Mouse (Mus musculus) left cerebral cortex, postnatal 4 days (tissue): ENCODE measurements at regions not wholly inside any gene's neighbourhood (a gene's known extent, or its start where the extent isn't known, plus 50 kb on each side); places are given as distances from the start of the nearest gene placed in this dataset.

Source experiments
- DNase-seq: peaks from one replicate; pipeline ENCODE4 v3.0.0-alpha.2; 2022
- intact Hi-C: fragments of 180-260 bp; cut with DNase I; formaldehyde crosslinking; loops from one replicate; pipeline ENCODE4 v1.15.1; 2025

GRCm38 (mm10) chr5:52092273-52092672 lies 98.0 kb downstream of the Dhx15 start:
- intact Hi-C loops = no loop called here
- DNase-seq = no peak

- no peak for DNase-seq
- intact Hi-C loops = no loop called here
These were observed 102.2 kb downstream of the Dhx15 start for GRCm38 (mm10) chr5:52088131-52088530.

- no peak for DNase-seq
- intact Hi-C loops = no loop called here
These were observed 103.4 kb downstream of the Dhx15 start for GRCm38 (mm10) chr5:52086766-52087429.

- intact Hi-C loops = no loop called here
- peak; percentile 67 for DNase-seq
These were observed 110.0 kb downstream of the Dhx15 start for GRCm38 (mm10) chr5:52080268-52080667.

DNA sequence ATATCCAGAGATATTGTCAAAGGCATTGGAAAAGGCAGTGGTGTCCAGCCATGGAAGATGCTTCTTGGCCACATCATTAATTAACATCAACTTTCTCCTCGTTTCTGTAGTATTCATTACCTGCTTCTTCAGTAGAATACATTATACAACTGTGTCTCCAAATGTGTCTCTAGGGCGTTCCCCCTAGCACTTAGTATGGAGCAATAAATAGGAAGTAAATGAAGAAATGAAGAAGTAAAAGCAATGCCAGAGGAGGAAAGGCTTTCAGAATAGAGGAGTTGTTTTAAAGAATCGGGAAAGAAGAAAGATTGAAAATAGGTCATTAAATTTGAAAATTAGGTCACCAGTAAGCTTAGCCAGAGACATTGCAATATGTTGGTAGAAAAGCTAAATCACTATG lies 112.6 kb downstream of the Dhx15 start:
- no peak for DNase-seq
- intact Hi-C loops = no loop called here

- no peak for DNase-seq
- intact Hi-C loops = no loop called here
These were observed 115.2 kb downstream of the Dhx15 start for GRCm38 (mm10) chr5:52075096-52075495.

- intact Hi-C loops = no loop called here
- DNase-seq = peak; percentile 90
These were observed 125.4 kb downstream of the Dhx15 start for GRCm38 (mm10) chr5:52064804-52065451.

GRCm38 (mm10) chr5:52062214-52062613 lies 128.1 kb downstream of the Dhx15 start:
- DNase-seq = peak; percentile 13
- intact Hi-C loops = no loop called here

DNA sequence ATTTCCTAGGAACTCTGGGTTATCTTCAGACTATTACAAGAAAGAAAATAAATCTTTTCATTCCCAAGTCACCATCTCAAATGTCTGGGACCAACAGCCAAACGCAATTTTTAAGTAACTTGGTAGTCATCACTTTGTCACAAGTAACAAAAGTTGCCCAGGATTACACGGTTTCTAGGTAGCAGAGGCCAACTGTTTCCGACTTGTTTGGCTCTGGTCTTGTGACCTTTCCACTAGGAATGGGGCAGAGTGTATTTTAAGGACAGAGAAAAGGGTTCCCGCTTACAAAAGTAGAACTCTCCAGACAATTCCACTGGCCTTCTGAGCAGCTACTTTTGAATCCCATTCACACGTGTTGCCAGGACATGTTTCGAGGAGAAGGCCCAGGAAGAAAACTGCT lies 129.1 kb downstream of the Dhx15 start:
- intact Hi-C loops = no loop called here
- DNase-seq = no peak

GRCm38 (mm10) chr5:52057261-52057660 lies 133.1 kb downstream of the Dhx15 start:
- intact Hi-C loops = no loop called here
- no peak for DNase-seq

- no peak for DNase-seq
- intact Hi-C loops = loop anchor here (5.0 kb wide), 1 partner anchor 605 kb away; no protein-coding TSS in a partner anchor
These were observed 138.2 kb downstream of the Dhx15 start for GRCm38 (mm10) chr5:52052072-52052465.

GRCm38 (mm10) chr5:52051383-52052071 lies 138.8 kb downstream of the Dhx15 start:
- peak; percentile 39 for DNase-seq
- intact Hi-C loops = loop anchor here (5.0 kb wide), 1 partner anchor 606 kb away; no protein-coding TSS in a partner anchor

GRCm38 (mm10) chr5:52048790-52049189 lies 141.5 kb downstream of the Dhx15 start:
- intact Hi-C loops = no loop called here

GRCm38 (mm10) chr5:52046704-52047103 lies 143.6 kb downstream of the Dhx15 start:
- no peak for DNase-seq
- intact Hi-C loops = no loop called here

More at GRCm38 (mm10) chr5:52048790-52049189, 141.5 kb downstream of the Dhx15 start:
- DNase-seq = no peak

DNA sequence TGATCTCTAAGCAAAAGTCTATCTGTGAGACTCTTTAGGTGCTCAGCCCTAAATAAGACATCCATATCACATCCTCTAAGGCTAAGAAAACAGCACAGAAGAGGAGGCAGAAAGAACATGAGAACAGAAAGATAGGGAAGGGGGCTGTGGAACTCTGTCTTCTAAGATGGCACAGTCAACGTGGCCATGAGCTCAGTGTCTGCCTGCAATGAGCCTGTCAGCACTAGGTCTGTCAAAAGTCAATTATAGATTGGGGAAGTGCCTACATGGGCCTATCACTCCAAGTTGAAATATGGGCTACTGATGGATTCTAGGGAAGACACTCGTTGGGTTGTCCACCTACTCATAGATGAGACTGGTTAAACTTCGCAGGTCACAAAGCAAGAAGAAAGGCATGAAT lies 146.2 kb downstream of the Dhx15 start:
- intact Hi-C loops = no loop called here
- no peak for DNase-seq

GRCm38 (mm10) chr5:52041447-52041846 lies 148.9 kb downstream of the Dhx15 start:
- intact Hi-C loops = no loop called here
- DNase-seq = no peak

- DNase-seq = peak; percentile 27
- intact Hi-C loops = no loop called here
These were observed 149.6 kb downstream of the Dhx15 start for GRCm38 (mm10) chr5:52040427-52041312.

DNA sequence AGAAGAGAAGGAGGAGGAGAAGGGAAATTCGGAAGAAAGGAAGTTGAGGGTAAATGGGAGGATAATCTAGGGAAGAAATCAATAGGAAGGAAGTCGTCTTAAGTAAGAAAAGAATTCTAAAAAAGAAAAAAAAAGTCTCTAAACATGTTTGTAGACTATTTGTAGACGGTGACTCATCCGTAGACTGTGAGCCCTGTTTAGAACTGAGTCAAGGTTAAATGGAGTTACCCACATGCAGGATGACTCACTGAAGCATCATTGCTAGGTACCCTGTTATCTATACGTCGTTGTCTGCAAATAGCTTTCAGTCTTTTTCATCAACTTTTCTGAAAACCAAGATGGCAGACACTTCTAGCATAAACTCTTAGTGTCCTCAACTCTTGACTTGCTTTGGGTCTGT lies 155.0 kb downstream of the Dhx15 start:
- intact Hi-C loops = no loop called here
- no peak for DNase-seq

GRCm38 (mm10) chr5:52027478-52027877 lies 162.8 kb downstream of the Dhx15 start:
- DNase-seq = no peak

GRCm38 (mm10) chr5:52026148-52026547 lies 164.2 kb downstream of the Dhx15 start:
- no peak for DNase-seq
- intact Hi-C loops = no loop called here

More at GRCm38 (mm10) chr5:52027478-52027877, 162.8 kb downstream of the Dhx15 start:
- intact Hi-C loops = no loop called here

DNA sequence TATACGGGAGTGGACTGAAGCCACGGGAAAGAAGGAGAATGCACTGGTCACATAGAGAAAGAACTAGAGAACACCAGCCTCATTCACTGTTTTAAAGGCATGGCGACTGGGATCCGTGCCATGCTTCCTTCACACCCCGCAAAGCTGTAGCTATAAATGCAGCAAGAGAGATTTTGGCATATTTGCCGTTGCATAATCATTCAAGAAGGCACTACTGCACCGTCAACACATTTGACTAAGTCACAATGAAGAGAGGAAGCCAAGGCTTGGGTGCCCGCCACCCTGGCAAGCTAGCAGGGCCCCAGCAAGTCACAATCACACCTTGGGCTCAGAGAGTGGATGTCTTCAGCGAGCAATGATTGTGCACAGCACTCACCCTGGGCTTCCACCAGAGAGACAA lies 167.1 kb downstream of the Dhx15 start:
- intact Hi-C loops = no loop called here
- peak; percentile 29 for DNase-seq
